Mouse (Mus musculus): ENCODE measurements around the gene Pde4d. TPM values are rescaled to one million over a fixed set of nuclear protein-coding genes. Genes with fewer than 3 reads are reported as not detected.
A peak's percentile ranks its signal among the peaks of the same experiment; 100 is the strongest.

Gene Pde4d
- total and polyA plus RNA-seq, 3 experiments = 18.5 to 18.8 TPM; not detected in 1

DNA sequence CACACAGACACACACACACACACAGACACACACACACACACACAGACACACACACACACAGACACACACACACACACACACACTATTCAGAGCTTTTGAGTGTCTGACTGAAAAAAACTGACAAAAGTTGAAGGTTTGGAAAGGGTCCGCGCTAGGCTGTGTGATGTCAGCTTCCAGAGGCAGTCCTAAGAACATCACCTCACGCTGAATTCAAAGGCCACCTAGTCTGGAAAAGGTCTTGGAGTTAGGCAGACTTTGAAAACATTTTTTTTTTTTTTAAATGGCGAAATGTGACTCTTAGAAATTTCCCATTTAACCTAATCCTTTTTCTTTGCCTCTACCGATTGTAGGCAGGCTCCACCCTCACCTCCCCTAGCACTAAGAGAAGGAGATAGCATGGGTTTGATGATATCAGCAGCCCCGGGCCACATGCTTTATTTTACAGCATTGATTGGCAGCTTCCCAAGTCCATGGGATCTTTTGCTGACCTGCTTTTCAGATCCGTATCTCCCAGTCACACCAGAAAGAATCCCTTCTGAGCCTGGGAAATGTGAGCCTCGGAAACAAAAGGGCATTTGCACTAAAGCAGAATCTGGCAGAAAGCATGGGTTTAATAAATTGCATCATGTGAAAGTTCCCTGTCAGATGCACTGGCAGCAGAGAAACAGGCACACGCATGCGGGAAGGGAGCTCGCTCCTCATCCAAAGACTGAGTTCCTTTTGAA is 1373.7 kb downstream of the Pde4d start:
- no peaks in the 10 kb centered on the region; the same call in 1 of the 2 replicates for H3K79me2 ChIP-seq (ENCODE audit: control insufficient read depth, insufficient read depth, low read length, poor library complexity)
- peaks cover 0 to 34% of the 10 kb centered on the region in 2 experiments; a peak in 2 of 4 replicates for H3K36me3 ChIP-seq (ENCODE audit: control insufficient read depth in 1 of 2, insufficient read depth in 2 of 2, low read length in 2 of 2)
- no peaks in the 10 kb centered on the region for H3K27me3 ChIP-seq (ENCODE audit: control insufficient read depth in 1 of 2, insufficient read depth in 2 of 2, low read length in 2 of 2)
- DNase-seq (ENCODE audit: low read depth, low spot score) = peak; percentile 28
- peaks cover 13 to 28% of the 10 kb centered on the region in 2 experiments for H3K4me1 ChIP-seq (ENCODE audit: control insufficient read depth in 1 of 2, insufficient read depth in 2 of 2, low read length in 2 of 2)
- no peaks in the 10 kb centered on the region for H3K9me3 ChIP-seq (replicated peaks; ENCODE audit: insufficient read depth, low read length)
- H3K27ac ChIP-seq (ENCODE audit: control insufficient read depth, low read depth, low read length) = peak overlapping the region; percentile 93
- H3K9ac ChIP-seq (ENCODE audit: control insufficient read depth, low read depth, low read length, poor library complexity, severe bottlenecking) = peak overlapping the region; percentile 58; the same call in 1 of the 2 replicates
- H3K4me3 ChIP-seq (ENCODE audit: control insufficient read depth in 1 of 2, insufficient read depth in 1 of 2, low read depth in 2 of 2, low read length in 2 of 2) = no peak overlapping the region; a peak in 1 of 4 replicates
- peak; percentile 40; the same call in 1 of the 2 replicates for TF ChIP-seq USF1 (IDR thresholded peaks at IDR 0.05; ENCODE audit: low read depth, low read length)
- 0 out of 2 replicates have a peak, but pooled peaks have one; percentile 47 for TF ChIP-seq ETS1 (IDR thresholded peaks at IDR 0.05; ENCODE audit: low read depth, low read length)
- no peak for TF ChIP-seq MAZ (IDR thresholded peaks at IDR 0.05; ENCODE audit: low read depth, low read length)
- TF ChIP-seq MYC (IDR thresholded peaks at IDR 0.05; ENCODE audit: low read depth, low read length) = 0 out of 2 replicates have a peak, but pooled peaks have one; percentile 54
- no peak for TF ChIP-seq POLR2AphosphoS2 (IDR thresholded peaks at IDR 0.05; ENCODE audit: low read length)
- TF ChIP-seq RAD21 (IDR thresholded peaks at IDR 0.05; ENCODE audit: low read depth, low read length) = no peak
- 0 out of 2 replicates have a peak, but pooled peaks have one; percentile 8 for TF ChIP-seq MXI1 (IDR thresholded peaks at IDR 0.05; ENCODE audit: low read depth, low read length)
- no peak for TF ChIP-seq BHLHE40 (IDR thresholded peaks at IDR 0.05; ENCODE audit: borderline replicate concordance, low read depth, low read length)
- peak; percentile 44 for TF ChIP-seq ZNF384 (IDR thresholded peaks at IDR 0.05; ENCODE audit: low read depth, low read length)
- TF ChIP-seq TBP (IDR thresholded peaks at IDR 0.05; ENCODE audit: low read depth, low read length) = no peak
- no peak for TF ChIP-seq ELF1 (IDR thresholded peaks at IDR 0.05; ENCODE audit: low read depth, low read length)
- TF ChIP-seq SIN3A (IDR thresholded peaks at IDR 0.05; ENCODE audit: low read length) = no peak
- TF ChIP-seq USF2 (IDR thresholded peaks at IDR 0.05; ENCODE audit: borderline replicate concordance in 1 of 2, insufficient read depth in 1 of 2, low read depth in 1 of 2, low read length in 2 of 2) = no peak
- 0 out of 2 replicates have a peak, but pooled peaks have one; percentile 18 for TF ChIP-seq GATA1 (IDR thresholded peaks at IDR 0.05; ENCODE audit: low read depth, low read length)
- no peak for TF ChIP-seq CTCF (IDR thresholded peaks at IDR 0.05 in 2 of 3, conservative IDR thresholded peaks at IDR 0.05 in 1 of 3; ENCODE audit: control insufficient read depth in 1 of 3, insufficient read depth in 1 of 3, low read depth in 2 of 3, low read length in 3 of 3, poor library complexity in 1 of 3, severe bottlenecking in 1 of 3)

DNA sequence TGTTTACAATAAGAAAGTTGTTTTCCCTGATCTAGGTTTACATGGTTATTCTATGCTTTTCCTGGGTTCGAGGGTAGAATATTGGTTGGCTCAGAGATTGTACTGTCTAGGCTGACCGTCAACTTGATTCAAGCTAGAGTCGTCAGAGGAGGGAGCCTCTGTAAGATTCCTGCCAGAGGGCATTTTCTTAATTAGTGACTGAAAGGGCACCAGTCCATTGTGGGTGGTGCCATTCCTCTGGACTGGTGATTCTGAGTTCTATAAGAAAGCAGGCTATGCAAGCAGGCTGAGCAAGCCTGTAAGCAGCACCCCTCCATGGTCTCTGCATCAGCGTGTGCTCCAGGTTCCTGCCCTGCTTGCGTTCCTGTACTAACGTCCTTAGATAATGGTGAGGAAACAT is 1376.1 kb downstream of the Pde4d start:
- Histone ChIP-seq H3K27ac (ENCODE audit: control insufficient read depth, low read depth, low read length) (no peak overlapping the region), H3K36me3 (ENCODE audit: control insufficient read depth in 1 of 2, insufficient read depth in 2 of 2, low read length in 2 of 2) (peaks cover 0 to 26% of the 10 kb centered on the region in 2 experiments; a peak in 2 of 4 replicates), H3K4me1 (ENCODE audit: control insufficient read depth in 1 of 2, insufficient read depth in 2 of 2, low read length in 2 of 2) (peaks cover 10 to 22% of the 10 kb centered on the region in 2 experiments), H3K27me3 (ENCODE audit: control insufficient read depth in 1 of 2, insufficient read depth in 2 of 2, low read length in 2 of 2) (no peaks in the 10 kb centered on the region), H3K4me3 (ENCODE audit: control insufficient read depth in 1 of 2, insufficient read depth in 1 of 2, low read depth in 2 of 2, low read length in 2 of 2) (no peak overlapping the region), H3K9ac (ENCODE audit: control insufficient read depth, low read depth, low read length, poor library complexity, severe bottlenecking) (no peak overlapping the region), H3K79me2 (ENCODE audit: control insufficient read depth, insufficient read depth, low read length, poor library complexity) (no peaks in the 10 kb centered on the region; the same call in 1 of the 2 replicates), H3K9me3 (replicated peaks; ENCODE audit: insufficient read depth, low read length) (no peaks in the 10 kb centered on the region)
- DNase-seq (ENCODE audit: low read depth, low spot score) = no peak
- no peak for TF ChIP-seq POLR2A (IDR thresholded peaks at IDR 0.05; ENCODE audit: control insufficient read depth in 1 of 2, insufficient read depth in 1 of 2, low read depth in 1 of 2, low read length in 2 of 2, poor library complexity in 1 of 2)
- TF ChIP-seq BHLHE40 (IDR thresholded peaks at IDR 0.05; ENCODE audit: borderline replicate concordance, low read depth, low read length) = no peak
- no peak for TF ChIP-seq USF2 (IDR thresholded peaks at IDR 0.05; ENCODE audit: borderline replicate concordance in 1 of 2, insufficient read depth in 1 of 2, low read depth in 1 of 2, low read length in 2 of 2)
- no peak for TF ChIP-seq GABPA (IDR thresholded peaks at IDR 0.05; ENCODE audit: low read depth, low read length)
- no peak for TF ChIP-seq MYC (IDR thresholded peaks at IDR 0.05; ENCODE audit: low read depth, low read length)
- TF ChIP-seq CTCF (IDR thresholded peaks at IDR 0.05 in 2 of 3, conservative IDR thresholded peaks at IDR 0.05 in 1 of 3; ENCODE audit: control insufficient read depth in 1 of 3, insufficient read depth in 1 of 3, low read depth in 2 of 3, low read length in 3 of 3, poor library complexity in 1 of 3, severe bottlenecking in 1 of 3) = no peak
- TF ChIP-seq ELF1 (IDR thresholded peaks at IDR 0.05; ENCODE audit: low read depth, low read length) = no peak
- no peak for TF ChIP-seq CHD2 (IDR thresholded peaks at IDR 0.05; ENCODE audit: low read length)
- TF ChIP-seq MAZ (IDR thresholded peaks at IDR 0.05; ENCODE audit: low read depth, low read length) = no peak
- TF ChIP-seq SMC3 (IDR thresholded peaks at IDR 0.05; ENCODE audit: low read depth, low read length) = no peak

Measured in MEL (cell line).